Comparison of ENCODE assay signal across 7 mouse cellular contexts in the genomic region with DNA sequence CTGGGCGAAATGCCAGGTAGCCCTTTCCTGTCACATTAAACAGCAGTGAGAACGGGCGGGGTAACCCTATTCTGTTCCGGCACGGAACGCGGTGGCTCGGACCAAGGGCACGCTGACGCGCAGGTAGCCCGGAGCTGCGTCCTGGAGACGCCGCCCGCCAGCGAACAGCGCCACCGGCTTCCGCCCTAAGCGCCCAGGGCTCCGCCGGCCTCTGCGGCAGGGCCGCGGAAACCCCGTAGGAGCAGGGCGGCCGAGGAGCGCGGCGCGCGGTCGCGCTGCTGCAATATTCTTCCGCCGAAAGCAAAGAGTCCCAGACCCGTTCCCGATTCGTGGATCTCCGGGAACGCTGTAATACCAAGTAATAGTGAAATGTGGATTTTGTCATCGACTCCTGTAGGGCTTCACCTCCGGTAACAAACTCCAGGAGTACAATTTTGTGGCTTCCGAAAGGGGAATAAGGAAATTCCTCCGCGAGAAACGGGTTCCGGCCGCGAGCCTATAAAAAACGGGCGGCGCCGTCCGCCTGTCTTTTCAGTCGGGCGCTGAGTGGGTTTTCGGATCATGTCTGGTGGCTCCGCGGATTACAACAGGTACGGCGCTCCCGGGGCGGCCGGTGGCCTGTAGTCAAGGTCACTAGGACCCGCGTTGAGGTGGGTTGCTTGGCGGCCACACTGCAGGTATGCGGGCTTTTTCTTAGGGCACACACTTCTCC. TPM values are rescaled to one million over a fixed set of nuclear protein-coding genes. Genes with fewer than 3 reads are reported as not detected.
A peak's percentile ranks its signal among the peaks of the same experiment; 100 is the strongest.
DNase-seq lines count a peak whose midpoint lies in the region; ATAC-seq and TF ChIP-seq lines count a peak whose summit lies in the region.

Gene Eif4a2 (plus strand): TSS at position 214 of the 712 bp plus-strand sequence.

- H3K9me3 ChIP-seq in embryonic facial prominence, embryonic 12.5 days = no peaks in the 10 kb centered on the region
- no peaks in the 10 kb centered on the region for H3K9me3 ChIP-seq in limb, embryonic 12.5 days
- H3K9me3 ChIP-seq in midbrain, embryonic 15.5 days = no peaks in the 10 kb centered on the region

- DNase-seq in adrenal gland, postnatal 25 days = peak; percentile 93
- DNase-seq in heart, adult 18-20 months = peak; percentile 95
- DNase-seq in kidney, adult 2 months = peak; percentile 95
- peak; percentile 89 to 94 for DNase-seq in spleen, adult 2 months (ENCODE audit: low read depth in 1 of 2, low spot score in 2 of 2)

- H3K36me3 ChIP-seq in embryonic facial prominence, embryonic 12.5 days = peaks cover 32% of the 10 kb centered on the region
- H3K36me3 ChIP-seq in kidney, adult 2 months (ENCODE audit: control insufficient read depth, insufficient read depth, low read length) = peaks cover 21% of the 10 kb centered on the region
- H3K36me3 ChIP-seq in limb, embryonic 12.5 days = peaks cover 38% of the 10 kb centered on the region
- H3K36me3 ChIP-seq in midbrain, embryonic 15.5 days (replicated peaks) = peaks cover 24% of the 10 kb centered on the region
- H3K36me3 ChIP-seq in spleen, adult 2 months (ENCODE audit: control insufficient read depth, insufficient read depth, low read length) = peaks cover 29% of the 10 kb centered on the region

- no peak for TF ChIP-seq CTCF in kidney, adult 2 months (conservative IDR thresholded peaks at IDR 0.05; ENCODE audit: insufficient read depth, insufficient read length, low read depth, low read length)
- no peak for TF ChIP-seq CTCF in spleen, adult 2 months (IDR thresholded peaks at IDR 0.05; ENCODE audit: extremely low read depth, insufficient read depth, insufficient read length, insufficient replicate concordance)

- H3K4me1 ChIP-seq in embryonic facial prominence, embryonic 12.5 days = peaks cover 24% of the 10 kb centered on the region; the same call in 1 of the 2 replicates
- peaks cover 8% of the 10 kb centered on the region; the same call in 1 of the 2 replicates for H3K4me1 ChIP-seq in kidney, adult 2 months (ENCODE audit: control insufficient read depth, insufficient read depth, low read length)
- peaks cover 25% of the 10 kb centered on the region for H3K4me1 ChIP-seq in limb, embryonic 12.5 days (replicated peaks)
- peaks cover 39% of the 10 kb centered on the region for H3K4me1 ChIP-seq in midbrain, embryonic 15.5 days
- H3K4me1 ChIP-seq in spleen, adult 2 months (ENCODE audit: control insufficient read depth, insufficient read depth, insufficient read length) = peaks cover 5% of the 10 kb centered on the region

- peak; percentile 85 for ATAC-seq in embryonic facial prominence, embryonic 12.5 days (ENCODE audit: insufficient number of reproducible peaks, insufficient read depth, low FRiP score, low TSS enrichment)
- ATAC-seq in limb, embryonic 12.5 days (ENCODE audit: insufficient number of reproducible peaks, insufficient read depth, low FRiP score, low TSS enrichment, low read depth) = peak; percentile 89
- ATAC-seq in midbrain, embryonic 15.5 days (replicated peaks) = peak; percentile 93

- H3K27ac ChIP-seq in embryonic facial prominence, embryonic 12.5 days = peak within 1 kb of the TSS; percentile 97
- H3K27ac ChIP-seq in kidney, adult 2 months (ENCODE audit: insufficient read depth, low read depth, low read length) = peak within 1 kb of the TSS; percentile 97
- H3K27ac ChIP-seq in limb, embryonic 12.5 days = peak within 1 kb of the TSS; percentile 98
- H3K27ac ChIP-seq in midbrain, embryonic 15.5 days = peak within 1 kb of the TSS; percentile 98
- H3K27ac ChIP-seq in spleen, adult 2 months (ENCODE audit: insufficient read depth, low read length) = peak within 1 kb of the TSS; percentile 99

- peak within 1 kb of the TSS; percentile 100 for H3K9ac ChIP-seq in embryonic facial prominence, embryonic 12.5 days
- H3K9ac ChIP-seq in limb, embryonic 12.5 days (replicated peaks) = peak within 1 kb of the TSS; percentile 100
- H3K9ac ChIP-seq in midbrain, embryonic 15.5 days = peak within 1 kb of the TSS; percentile 100

- no peaks in the 10 kb centered on the region for H3K27me3 ChIP-seq in embryonic facial prominence, embryonic 12.5 days
- H3K27me3 ChIP-seq in kidney, adult 2 months (replicated peaks; ENCODE audit: control insufficient read depth, insufficient read depth, low read length) = no peaks in the 10 kb centered on the region
- no peaks in the 10 kb centered on the region for H3K27me3 ChIP-seq in limb, embryonic 12.5 days
- H3K27me3 ChIP-seq in midbrain, embryonic 15.5 days (replicated peaks) = 0 out of 2 replicates have a peak, but pooled peaks cover 3% of the 10 kb centered on the region
- no peaks in the 10 kb centered on the region for H3K27me3 ChIP-seq in spleen, adult 2 months (ENCODE audit: control insufficient read depth, insufficient read depth, low read length)

- H3K4me2 ChIP-seq in embryonic facial prominence, embryonic 12.5 days (replicated peaks) = peak within 1 kb of the TSS; percentile 94
- H3K4me2 ChIP-seq in limb, embryonic 12.5 days = peak within 1 kb of the TSS; percentile 91
- peak within 1 kb of the TSS; percentile 85 for H3K4me2 ChIP-seq in midbrain, embryonic 15.5 days

- TF ChIP-seq POLR2A in kidney, adult 2 months (IDR thresholded peaks at IDR 0.05; ENCODE audit: low read depth, low read length) = peak; percentile 96
- peak; percentile 97 for TF ChIP-seq POLR2A in spleen, adult 2 months (IDR thresholded peaks at IDR 0.05; ENCODE audit: low read depth, low read length)

- under 1% methylated on average over 71 of the region's 71 CpGs for WGBS in embryonic facial prominence, embryonic 12.5 days
- WGBS in kidney, adult 2 months = under 1% methylated on average over 71 of the region's 71 CpGs
- WGBS in limb, embryonic 12.5 days = under 1% methylated on average over 71 of the region's 71 CpGs
- WGBS in midbrain, embryonic 15.5 days = under 1% methylated on average over 71 of the region's 71 CpGs
- WGBS in spleen, adult 2 months = under 1% methylated on average over 71 of the region's 71 CpGs

- H3K4me3 ChIP-seq in embryonic facial prominence, embryonic 12.5 days = peak within 1 kb of the TSS; percentile 96
- H3K4me3 ChIP-seq in kidney, adult 2 months (ENCODE audit: insufficient read depth, low read depth, low read length) = peak within 1 kb of the TSS; percentile 68
- peak within 1 kb of the TSS; percentile 97 for H3K4me3 ChIP-seq in limb, embryonic 12.5 days (replicated peaks)
- H3K4me3 ChIP-seq in midbrain, embryonic 15.5 days = peak within 1 kb of the TSS; percentile 91
- peak within 1 kb of the TSS; percentile 93 for H3K4me3 ChIP-seq in spleen, adult 2 months (ENCODE audit: extremely low read depth, insufficient read depth, insufficient read length)

RNA-seq across cellular contexts. Expression of gene Eif4a2, which starts in this region (rescaled TPM):
- 464 and 587 TPM in 2 replicates for total RNA-seq in adrenal gland, postnatal 25 days (2021)
- 243 and 251 TPM in 2 replicates for polyA plus RNA-seq in embryonic facial prominence, embryonic 12.5 days (2016; fragmentation: Nextera tagmentation; extraction: Ambion mirVana)
- 100 to 1,000 TPM; 420 to 448 TPM for total RNA-seq in heart, adult 18-20 months (2021)
- 111 and 143 TPM in 2 replicates for polyA plus RNA-seq in kidney, adult 2 months (2012; rRNA removed)
- polyA plus RNA-seq in limb, embryonic 12.5 days (2016; fragmentation: Nextera tagmentation; extraction: Ambion mirVana) = 237 and 250 TPM in 2 replicates
- 323 and 336 TPM in 2 replicates for polyA plus RNA-seq in midbrain, embryonic 15.5 days (2015; fragmentation: Nextera tagmentation; extraction: Ambion mirVana)
- 51.0 and 62.8 TPM in 2 replicates for polyA plus RNA-seq in spleen, adult 2 months (2012; rRNA removed)

Comparison
In these comparisons a context has a peak if more than half of its experiments do, and no peak if none do; other contexts are left out.
1. Peak in every context shown above with its lines: DNase-seq, ATAC-seq, H3K4me3 ChIP-seq and H3K27ac ChIP-seq.